Mouse (Mus musculus) embryonic facial prominence, embryonic 15.5 days (tissue): ENCODE results near the gene Neurl1a. TPM values are rescaled to one million over a fixed set of nuclear protein-coding genes. Genes with fewer than 3 reads are reported as not detected.

Experiments
- microRNA-seq: library from miRNA; unstranded; fragments of <30 nt; microRNA quantifications from one replicate; pipeline ENCODE4, GENCODE M21; 2016; ENCODE audit warnings: borderline number of aligned reads
- polyA plus RNA-seq: library from polyadenylated mRNA; unstranded; fragments of >200 nt; fragmentation: Nextera tagmentation; extraction: Ambion mirVana; gene quantifications from 2 replicates; pipeline ENCODE4 v1.2.1, GENCODE M21; 2015

The Neurl1a gene
- polyA plus RNA-seq, 1 experiment from 2014 or later = 9.0 TPM

Small RNA genes lying within 50 kb of the gene (microRNA-seq; reads per million reads assigned to microRNA genes)
- gene Mir6995 = not detected

Other genes with a start within 250 kb of the Neurl1a start
- gene Ina, start 164.1 kb upstream of the Neurl1a start, polyA plus RNA-seq = 5.9 and 7.6 TPM in 2 replicates
- 64.9 and 73.4 TPM in 2 replicates for gene Nt5c2, start 163.7 kb upstream of the Neurl1a start, polyA plus RNA-seq
- 17.4 and 17.8 TPM in 2 replicates for gene Pcgf6, start 127.9 kb upstream of the Neurl1a start, polyA plus RNA-seq
- gene Taf5, start 111.1 kb upstream of the Neurl1a start, polyA plus RNA-seq = 4.8 TPM in 2 replicates
- 1,091 and 1,212 TPM in 2 replicates for gene Usmg5, start 88.2 kb upstream of the Neurl1a start, polyA plus RNA-seq
- gene Pdcd11, start 88.1 kb upstream of the Neurl1a start, polyA plus RNA-seq = 8.3 and 10.3 TPM in 2 replicates
- gene Calhm2, start 40.5 kb upstream of the Neurl1a start, polyA plus RNA-seq = 11.9 and 13.4 TPM in 2 replicates
- not detected in 2 replicates for gene Calhm1, start 34.6 kb upstream of the Neurl1a start, polyA plus RNA-seq
- not detected in 2 replicates for gene Calhm3, start 21.1 kb upstream of the Neurl1a start, polyA plus RNA-seq